Mouse (Mus musculus): Measurements from ENCODE around the gene Atp5d.

The Atp5d gene

DNA sequence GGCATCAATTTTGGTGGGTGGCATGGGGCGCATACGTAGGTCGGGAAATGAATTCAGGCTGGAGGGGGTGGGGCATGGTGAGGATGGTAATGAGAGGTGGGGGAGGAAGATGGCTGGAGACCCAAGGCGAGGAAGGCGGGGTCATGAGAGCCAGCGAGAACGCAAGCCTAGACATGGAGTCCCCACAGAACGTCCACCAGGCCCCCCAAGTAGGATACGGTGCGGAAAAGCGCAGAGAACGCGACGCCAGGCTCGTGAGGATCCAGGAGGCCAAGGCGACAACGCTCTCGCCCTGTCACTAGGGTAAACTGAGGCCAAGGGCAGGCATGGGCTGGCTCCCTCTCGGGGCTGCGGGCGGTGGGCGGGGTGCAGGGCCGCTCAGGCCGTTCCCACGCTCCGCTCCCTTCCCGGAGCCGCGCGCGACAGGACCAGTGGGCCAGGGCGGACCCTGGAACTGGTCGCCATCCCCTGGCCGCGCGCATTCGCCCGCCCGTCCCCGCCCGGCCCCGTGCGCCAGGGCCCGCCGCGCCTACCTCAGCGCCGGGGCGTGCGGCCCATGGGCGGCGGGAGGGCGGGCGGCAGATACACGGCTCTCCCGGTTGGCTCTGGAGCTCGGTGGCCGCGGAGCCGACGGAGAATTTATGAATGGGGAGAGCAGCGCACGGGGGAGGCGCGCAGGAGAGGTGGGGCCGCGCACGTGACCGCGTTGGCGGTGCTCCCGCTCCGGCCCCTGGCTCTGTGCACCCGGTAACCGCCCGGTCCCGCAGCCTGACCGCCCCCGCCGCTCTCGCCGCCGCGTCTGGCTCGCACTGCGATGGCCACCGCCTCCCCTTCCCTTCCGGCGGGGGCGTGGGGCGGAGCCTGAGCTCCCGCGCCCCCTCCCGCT lies at the start of gene Atp5d:
Gene Atp5d (plus strand): TSS at position 80 of the 886 bp plus-strand sequence.
- peak; percentile 65 to 73 for DNase-seq

DNA sequence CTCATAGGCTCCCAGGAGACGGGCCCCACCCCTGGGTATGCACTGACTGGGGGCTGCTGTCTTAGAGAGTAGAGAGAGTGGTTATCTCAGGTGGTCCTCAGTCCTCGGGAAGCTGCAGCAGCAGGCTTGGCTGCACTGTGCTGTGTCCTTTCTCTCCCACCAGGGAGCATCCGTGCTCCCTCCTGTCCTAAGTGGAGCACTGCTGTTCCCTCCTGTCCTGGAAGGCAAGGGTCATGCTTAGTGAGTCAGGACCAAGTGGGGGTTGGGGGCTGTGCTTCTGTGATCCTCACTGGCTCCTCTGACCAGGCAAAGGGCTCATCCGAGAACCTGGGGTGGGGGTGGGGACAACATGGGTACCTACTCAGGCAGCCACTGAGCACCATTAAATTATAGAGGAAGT lies 49.3 kb upstream of the Atp5d start:
- no peak for DNase-seq

DNA sequence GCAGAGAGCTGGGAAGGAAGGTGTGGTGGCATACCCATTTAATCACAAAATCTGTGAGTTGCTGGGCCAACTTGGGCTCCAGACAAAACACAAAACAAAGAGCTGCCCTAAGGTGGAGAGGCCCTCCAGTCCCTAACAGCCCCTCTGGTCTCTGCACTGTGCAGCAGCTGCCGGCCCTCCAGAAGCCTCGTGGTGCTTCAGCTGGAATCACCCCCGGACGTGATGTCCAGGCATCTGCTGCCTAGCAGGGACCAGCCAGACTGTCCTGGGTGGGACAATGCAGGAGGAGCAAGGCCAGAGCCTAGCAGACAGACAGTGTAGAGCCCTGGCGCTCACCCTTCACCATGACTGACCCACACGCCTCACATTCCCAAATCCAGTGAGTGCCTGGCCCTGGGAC lies 46.9 kb upstream of the Atp5d start:
- no peak for DNase-seq

DNA sequence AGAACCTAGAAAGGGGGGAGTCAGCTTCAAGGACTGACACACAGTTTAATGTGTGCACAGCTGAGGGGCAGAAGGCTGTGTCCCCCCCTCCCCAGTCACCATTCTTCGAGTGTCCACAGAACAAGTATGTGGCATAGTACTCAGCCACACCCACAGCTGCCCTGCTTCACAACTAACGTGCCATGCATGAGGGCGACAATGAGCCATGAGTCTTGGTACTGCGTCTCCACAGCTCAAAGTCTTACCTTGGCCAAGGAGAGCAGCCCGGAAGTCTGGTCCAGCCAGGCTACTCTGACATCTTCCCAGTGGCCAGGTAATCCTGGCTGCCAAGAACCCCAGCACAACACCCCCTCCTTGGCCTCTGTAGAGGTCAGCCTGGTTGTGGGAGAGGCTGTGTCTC lies 45.7 kb upstream of the Atp5d start:
- DNase-seq: no peak

DNA sequence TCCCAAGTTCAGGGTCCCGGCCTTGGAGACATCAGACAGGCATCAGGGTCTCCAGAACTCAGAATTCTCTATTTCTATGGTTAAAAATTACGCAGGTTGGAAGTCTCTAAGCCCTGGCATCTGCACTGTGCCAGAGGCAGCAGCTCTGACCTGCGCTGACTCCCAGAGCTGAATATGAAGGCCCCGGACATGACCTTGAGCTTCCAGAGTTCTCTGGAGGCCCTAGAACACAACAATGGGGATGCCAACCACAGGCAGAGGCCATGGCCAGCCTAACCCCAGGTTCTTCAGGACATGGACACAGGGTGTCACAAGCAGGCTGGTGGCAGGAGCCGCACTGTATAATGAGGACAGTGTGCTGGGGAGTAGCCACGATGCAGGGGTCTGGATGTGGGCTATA lies 44.3 kb upstream of the Atp5d start:
- DNase-seq: no peak

DNA sequence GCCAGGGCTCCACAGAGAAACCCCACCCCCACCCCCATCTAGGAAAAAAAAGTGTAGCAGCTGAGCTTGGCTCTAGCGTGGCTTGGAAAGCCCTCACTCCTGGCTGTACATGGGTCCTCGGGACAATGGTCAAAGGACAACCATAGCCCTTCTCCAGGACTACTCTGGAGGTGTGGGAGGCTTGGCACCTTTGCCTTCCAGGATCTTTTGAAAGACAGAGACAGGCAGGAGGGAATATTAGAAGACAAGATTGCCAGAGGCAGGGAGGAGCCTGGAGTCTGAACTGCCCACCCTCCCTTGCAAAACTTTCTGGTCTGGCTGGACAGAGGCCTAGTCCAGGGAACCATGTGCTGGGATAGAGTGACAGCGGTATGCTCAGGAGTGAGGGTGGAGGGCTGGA lies 43.7 kb upstream of the Atp5d start:
- no peak for DNase-seq

DNA sequence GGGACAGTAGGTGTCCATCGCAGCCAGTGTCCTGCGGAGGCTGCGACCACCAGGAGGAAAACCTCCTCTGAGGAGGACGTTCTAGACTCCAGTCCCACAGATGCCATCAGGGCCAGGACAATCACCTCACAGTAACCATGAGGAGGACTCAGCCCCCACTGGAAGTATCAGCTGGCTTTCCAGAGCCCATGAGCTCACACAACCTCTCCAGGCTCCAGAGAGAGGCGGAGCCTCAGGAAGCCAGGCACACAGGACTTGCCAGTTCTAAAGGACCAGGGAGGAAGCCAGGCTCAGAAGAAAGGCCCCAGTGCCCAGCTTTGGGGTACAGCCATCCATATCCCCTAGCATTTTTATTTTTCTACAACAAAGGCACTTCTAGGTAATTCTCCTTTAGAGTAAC lies 42.9 kb upstream of the Atp5d start:
- DNase-seq: no peak

DNA sequence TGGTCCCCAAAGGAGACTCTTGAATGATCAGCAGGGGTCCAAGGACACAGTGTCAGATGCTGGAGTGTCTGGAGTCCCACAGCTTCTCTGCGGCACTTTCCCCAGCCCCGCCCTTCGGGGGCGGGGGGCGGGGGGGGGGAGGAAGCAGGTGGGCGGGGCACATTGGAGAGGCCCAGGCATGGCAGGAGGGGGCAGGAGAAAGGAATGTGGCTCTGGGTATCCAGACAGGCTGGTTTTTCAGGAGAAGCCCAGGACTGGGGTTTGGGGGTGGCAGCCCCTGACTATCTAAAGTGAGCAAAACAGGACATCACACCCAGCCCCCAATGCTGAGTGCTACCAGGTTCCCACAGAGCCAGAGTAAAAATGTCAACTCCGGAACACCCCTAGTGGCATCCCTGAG lies 41.2 kb upstream of the Atp5d start:
- no peak for DNase-seq

DNA sequence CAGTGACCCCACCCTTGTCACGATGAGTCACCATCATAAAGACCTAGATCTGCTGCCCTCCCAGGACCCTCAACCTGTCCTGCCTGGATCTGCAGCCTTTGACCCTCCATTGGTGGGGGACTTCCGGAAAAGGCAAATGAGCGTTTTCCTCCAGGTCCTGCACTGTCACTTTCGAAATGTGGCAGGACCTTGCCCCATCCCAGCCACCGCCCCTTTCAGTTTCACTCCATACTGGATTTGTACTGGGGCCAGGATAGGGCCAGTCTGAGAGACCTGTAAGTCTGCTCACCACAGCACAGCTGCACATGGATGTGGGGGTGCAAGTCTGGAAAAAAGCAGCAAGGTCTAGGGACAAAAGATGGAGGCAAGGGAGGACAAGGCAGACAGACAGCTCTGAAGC lies 39.8 kb upstream of the Atp5d start:
- DNase-seq: no peak

DNA sequence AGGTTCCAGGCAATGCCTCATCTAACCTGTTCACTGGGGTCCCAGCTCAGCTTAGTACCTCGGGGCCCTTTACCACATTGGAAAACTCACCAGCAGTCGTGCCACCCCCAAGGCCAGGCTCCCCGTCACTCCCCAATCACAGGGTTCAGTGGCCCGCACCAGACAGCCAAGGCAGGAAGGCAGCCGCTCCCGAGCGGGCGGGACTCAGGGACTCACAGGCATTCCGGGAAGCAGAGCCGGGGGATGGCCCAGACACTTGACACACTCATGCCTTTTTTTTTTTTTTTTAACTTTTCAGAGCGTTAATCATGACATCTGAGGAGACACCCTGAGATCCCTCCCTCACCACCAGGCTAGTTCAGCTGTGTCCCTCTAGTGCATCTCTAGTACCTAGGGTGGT lies 37.5 kb upstream of the Atp5d start:
- DNase-seq: no peak

DNA sequence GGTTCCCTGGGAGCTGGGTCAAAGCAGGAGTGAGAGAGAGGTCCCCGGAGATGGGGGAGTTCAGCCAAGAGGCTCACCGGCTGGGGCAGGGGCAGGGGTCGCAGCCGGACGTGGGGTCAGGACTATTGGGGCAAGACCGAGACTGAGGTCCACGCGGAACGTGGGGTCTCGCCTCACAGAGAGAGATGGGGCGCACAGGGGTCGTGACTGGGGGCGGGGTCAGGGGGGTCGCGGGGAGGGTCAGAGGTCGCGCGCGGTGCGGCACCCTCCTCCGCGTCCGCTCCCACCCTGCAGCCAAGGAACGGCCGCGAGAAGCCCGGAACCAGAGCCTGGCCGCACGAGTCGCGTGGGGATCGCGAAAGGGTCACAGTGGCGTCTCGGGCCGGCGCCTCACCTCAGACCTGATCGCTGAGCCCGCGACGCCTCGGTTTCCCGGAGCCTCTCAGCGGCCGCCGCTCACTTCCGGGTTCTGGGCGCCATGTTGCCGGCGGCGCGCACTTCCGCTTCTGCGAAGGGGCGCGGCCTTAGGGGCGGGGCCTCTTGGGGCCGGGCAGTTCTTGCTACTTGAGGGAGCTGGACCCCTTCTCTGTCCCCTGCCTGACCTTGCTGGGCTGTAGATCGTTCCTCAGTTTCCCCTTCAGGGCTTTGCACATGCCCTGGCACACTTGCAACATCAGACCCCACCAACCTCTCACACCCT lies 36.1 kb upstream of the Atp5d start:
- DNase-seq: peak; percentile 89 to 90

DNA sequence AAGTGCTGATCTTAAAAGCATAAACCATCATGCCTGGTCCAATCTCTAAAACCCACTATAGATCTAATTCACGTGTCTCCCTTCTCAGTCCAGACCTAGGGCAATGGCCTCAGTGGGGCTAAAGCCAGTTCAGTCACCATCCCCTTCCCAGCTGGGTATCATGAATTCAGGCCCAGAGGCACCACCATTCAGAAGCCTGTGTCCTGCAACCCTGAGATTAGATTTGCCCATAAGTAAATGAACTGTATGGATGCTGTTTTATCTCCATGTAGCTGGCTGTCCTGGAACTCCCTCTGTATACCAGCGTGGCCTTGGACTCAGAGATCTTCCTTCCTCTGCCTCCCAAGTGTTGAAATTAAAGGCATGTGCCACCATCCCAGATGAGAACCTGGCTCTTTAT lies 35.4 kb upstream of the Atp5d start:
- DNase-seq: no peak

DNA sequence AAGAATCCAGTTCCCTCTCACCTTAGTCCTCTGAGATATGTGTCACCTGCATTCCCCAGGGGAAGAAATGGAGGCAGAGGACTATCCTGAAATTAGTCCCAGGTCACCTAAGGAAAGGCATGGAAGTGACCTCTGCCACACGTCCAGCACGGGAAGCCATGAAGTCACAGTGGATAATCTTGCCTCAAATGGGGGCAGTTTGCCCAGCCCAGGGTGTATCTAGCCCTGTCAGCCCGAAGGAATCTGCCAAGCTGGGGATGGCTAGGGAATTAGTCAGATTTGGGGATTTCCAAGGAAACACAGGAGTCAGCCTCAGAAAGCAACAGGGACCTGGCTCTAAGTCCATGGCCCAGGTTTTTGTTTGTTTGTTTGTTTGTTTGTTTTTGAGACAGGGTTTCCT lies 34.3 kb upstream of the Atp5d start:
- no peak for DNase-seq

DNA sequence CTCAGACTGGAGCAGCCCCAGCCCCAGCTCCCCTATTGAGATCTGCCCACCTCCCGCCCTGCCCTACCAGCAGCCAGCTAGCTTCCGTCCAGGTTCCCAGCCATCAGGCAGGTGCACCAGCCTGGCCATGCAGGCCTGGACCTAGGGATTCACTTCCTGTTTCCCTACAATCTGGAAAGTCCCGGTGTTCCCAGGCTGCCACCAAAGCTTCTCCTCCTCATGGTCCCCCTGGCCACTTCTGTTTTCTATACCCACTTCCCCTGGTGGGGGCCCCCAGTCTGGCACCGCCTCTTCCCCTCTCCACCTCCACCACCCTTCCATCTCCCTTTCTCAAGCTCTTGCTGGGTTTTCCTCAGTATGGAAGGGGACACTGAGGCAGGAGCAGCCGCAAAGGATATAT lies 33.0 kb upstream of the Atp5d start, which contains the start of gene Sbno2:
Gene Sbno2 (minus strand): TSS at position 112 of the 400 bp plus-strand sequence.
- no peak for DNase-seq

DNA sequence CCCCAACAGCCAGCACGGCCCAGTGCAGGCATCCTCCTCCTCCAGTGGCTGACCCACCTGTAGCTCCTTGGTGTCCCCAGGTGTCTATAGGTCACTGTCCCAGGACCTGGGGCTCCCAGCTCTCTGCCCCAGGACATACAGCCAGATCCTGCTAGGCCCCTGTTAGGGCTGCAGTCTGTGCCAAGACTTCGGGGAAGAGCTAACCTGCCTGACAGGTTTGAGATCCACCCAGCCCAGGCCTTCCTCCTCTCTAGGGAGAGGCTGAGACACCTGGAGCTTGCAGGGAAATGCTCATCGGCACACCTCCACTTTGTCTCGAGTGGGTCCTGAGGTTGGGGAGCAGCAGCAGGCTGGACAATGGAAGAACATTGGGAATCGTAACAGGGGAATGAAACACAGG lies 32.5 kb upstream of the Atp5d start:
- no peak for DNase-seq

DNA sequence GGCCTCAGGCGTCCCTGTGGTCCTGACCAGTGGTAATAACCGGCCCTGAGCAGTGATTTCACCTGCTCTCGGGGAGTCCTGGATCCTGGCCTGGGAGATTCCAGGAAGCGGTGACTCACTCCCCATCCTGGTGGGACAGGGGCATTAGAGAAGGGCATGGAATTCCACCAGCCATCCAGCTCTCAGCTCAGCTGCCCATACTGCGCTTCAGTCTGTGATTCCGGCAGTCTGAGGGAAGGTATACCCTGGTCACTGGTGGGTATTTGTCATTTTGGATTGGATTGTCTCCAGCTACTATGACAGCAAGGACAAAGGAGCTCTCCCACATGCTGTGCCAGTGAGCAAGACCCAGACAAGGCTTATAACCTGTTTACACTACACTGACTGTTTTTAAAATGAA lies 30.8 kb upstream of the Atp5d start:
- no peak for DNase-seq

DNA sequence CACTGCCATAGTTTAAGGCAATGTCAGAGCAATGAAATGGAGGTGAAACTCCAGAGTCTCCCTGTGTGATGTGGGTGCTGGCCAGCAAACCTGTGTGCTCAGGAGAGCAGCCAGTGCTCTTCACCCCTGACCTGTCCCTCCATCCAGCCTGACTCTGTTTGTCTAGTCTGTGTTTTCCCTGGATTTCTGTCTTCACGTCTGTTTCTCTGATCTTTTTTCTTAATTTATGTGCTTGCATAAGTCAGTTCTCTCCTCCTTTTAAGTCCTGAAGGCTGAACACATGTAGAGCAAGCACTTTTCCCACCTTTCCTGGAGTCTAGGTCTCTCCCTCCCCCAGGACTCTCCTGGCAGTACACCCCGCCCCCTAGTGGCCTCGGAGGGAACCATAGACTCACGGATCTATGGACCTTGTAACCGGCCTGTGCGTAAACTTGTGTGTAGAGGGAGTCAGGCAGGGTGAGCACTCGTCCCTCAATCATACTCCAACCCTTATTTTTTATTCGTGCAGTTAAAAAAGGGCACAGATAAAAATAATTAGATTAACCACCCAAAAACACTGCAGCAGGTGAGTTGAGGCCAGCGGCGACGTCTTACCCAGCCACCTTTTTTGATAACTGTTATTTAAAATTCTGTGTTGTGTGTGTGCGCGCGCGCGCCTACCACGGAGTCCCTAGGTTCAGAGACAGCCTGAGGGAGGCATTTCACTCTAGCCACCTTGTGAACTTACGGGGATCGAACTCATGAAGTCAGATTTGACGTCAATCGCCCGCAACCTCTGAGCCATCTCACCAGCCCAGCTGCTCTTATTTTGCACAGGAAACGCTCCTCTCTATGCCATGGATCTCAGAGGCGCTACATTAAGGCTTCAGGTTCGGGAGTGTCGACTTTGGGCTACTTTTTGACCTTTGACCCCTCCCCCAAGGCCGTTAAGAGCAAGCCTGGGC lies 23.8 kb upstream of the Atp5d start:
- DNase-seq: peak; percentile 89 to 90

DNA sequence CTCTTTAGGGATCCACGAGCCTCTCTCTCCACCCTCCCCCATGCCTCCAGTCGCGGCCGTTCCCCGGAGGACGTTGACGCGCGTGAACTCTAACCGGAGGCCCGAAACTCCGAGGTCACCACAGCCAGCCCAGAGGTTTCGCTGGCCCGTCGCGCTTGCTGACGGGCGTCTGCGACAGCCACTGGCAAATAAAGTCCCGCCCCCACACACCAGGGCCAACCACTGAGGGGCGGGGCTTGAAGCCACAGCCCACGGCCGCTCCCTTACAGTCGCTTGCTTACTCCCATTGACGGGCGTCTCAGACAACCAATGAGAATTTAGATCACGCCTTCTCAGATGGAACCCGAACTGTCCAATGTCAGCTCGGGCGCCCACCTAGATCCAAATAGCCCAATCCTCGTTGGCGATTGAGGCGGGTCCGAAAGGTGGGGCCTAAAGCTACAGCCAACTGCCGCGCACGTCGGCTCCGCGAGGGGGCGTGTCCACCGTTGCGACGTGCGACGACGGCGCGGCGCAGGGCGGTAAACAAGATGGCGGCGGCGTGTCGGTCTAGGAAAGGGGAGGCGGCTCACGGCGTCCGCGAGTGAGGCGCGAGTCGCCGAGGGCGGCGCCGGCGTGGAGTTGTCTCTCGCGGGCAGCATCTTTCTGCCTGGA lies 23.0 kb upstream of the Atp5d start, which contains the start of gene Stk11:
Gene Stk11 (plus strand): TSS at position 514 of the 654 bp plus-strand sequence.
- DNase-seq: peak; percentile 96 to 99

DNA sequence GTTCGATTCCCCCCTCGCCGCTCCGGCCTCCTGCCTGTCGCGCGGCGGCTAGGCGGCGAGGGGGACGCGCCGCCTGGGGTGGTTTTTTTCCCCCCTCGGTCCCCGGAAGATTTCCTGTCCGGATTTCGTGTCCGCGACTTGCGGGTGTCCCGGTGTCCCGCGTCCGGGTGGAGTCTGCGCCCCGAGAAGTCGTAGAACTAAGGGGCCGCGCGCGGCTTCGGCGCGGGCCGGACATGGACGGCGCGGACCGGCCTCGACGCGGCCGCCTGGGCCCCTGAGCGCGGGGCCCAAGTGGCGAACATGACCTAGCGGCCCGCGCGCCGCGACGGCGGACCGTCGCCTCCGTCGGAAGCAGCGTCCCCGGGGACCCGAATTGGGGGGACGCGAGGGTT lies 22.5 kb upstream of the Atp5d start:
- no peak for DNase-seq

DNA sequence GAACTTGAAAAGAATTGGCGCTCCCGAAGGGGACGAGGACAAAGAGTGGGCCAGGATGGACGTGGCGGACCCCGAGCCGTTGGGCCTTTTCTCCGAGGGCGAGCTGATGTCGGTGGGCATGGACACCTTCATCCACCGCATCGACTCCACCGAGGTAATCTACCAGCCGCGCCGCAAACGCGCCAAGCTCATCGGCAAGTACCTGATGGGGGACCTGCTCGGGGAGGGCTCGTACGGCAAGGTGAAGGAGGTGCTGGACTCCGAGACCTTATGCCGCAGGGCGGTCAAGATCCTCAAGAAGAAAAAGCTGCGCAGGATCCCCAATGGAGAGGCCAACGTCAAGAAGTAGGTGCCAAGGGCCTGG lies 21.9 kb upstream of the Atp5d start:
- DNase-seq: peak; percentile 33 to 55

DNA sequence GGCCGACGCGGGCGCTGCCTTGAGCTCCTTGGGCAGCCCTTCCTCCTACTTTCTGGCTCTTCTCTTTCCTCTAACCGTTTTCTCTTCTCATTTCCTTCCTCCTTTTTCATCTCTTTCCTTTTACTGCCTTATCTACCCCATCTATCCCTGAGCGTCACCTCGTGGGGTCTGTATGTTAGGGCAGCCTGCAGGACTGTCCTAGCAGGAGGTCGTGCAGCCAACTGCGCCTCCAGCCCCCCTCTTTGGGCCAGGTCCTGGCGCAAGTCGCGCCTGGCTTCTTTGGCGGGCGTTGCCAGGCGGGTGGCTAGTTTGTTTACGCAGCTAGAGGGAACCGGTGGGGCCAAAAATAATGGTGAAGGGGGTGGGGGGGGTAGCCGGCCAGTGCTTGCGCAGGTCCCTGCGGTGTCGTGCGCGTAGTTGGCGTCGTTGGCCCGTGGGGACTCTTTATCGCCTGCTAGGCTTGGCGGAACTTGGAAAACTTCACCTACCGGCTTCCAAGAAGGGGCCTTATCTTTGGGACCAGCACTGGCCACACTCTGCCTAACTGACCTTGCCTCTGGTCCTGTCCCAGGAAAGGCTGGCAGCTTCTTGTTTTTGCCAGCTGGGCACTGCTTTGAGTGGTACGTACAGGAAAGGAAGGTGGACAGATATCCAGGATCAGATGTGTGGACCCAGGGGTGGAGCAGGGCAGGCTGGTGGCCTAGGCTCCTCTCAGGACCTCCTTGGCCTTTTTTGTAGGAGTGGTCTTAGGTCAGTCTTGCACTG lies 21.3 kb upstream of the Atp5d start:
- peak in 1 of 2 experiments; percentile 37 for DNase-seq

DNA sequence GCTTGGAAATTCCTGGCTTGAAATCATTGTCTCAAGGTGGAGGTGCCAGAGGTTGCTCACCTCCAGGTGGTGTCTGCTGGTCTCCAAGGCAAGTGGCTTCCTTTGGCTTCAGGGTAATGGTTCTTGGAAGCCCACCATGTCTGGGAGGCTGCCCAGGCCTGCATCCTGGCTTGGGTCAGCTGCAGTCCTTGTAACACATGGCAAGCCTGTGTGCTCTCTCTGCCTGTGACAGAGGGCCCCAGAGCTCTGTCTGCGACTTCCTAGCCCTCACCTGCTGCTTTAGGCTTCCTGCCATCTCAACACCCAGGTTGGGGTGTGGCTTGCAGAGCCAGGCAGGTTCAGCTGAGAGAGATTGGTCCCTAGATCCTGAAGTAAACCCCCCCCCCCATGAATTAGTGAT lies 20.7 kb upstream of the Atp5d start:
- DNase-seq: peak in 1 of 2 experiments; percentile 48

Measured in thymus, postnatal 36 days (tissue).